Mouse (Mus musculus) layer of hippocampus, postnatal 14 days (tissue): Measurements from ENCODE around the gene Tep1. TPM values are rescaled to one million over a fixed set of nuclear protein-coding genes. Genes with fewer than 3 reads are reported as not detected.
"Not testable (repeated sequence)": the region's sequence is repeated elsewhere in the genome, so short reads cannot be mapped to it uniquely, and the experiment has no call there.

Experiments used
- DNase-seq, 2 experiments: peaks; one replicate each; pipeline ENCODE4 v3.0.0; 2021 to 2022; ENCODE audit warnings: low spot score in 2 of 2, mixed read lengths in 1 of 2
- total RNA-seq, 2 experiments: library from RNA; stranded (reverse); gene quantifications; 2 replicates each; pipeline ENCODE4 v1.2.3; 2021

Gene Tep1
- total RNA-seq, 2 experiments from 2014 or later: 2.7 to 6.1 TPM

GRCm38 (mm10) chr14:50870805-50871143 is 414 bp upstream of the Tep1 start:
- DNase-seq: no peak

- DNase-seq: no peak
These were observed 1.7 kb downstream of the Tep1 start for GRCm38 (mm10) chr14:50868656-50869055.

GRCm38 (mm10) chr14:50868211-50868610 is 2.1 kb downstream of the Tep1 start:
- DNase-seq: no peak

GRCm38 (mm10) chr14:50866966-50867365 is 3.4 kb downstream of the Tep1 start:
- DNase-seq: no peak

GRCm38 (mm10) chr14:50865005-50865404 is 5.4 kb downstream of the Tep1 start:
- DNase-seq: not testable (repeated sequence)

- no peak for DNase-seq
These were observed 7.7 kb downstream of the Tep1 start for GRCm38 (mm10) chr14:50862641-50863040.

GRCm38 (mm10) chr14:50855788-50856187 is 14.6 kb downstream of the Tep1 start:
- no peak for DNase-seq

GRCm38 (mm10) chr14:50837236-50837635 is 33.1 kb downstream of the Tep1 start:
- DNase-seq: no peak

- DNase-seq: no peak
These were observed 35.9 kb downstream of the Tep1 start for GRCm38 (mm10) chr14:50834435-50834834.

GRCm38 (mm10) chr14:50833964-50834363 is 36.4 kb downstream of the Tep1 start:
- DNase-seq: no peak

- no peak for DNase-seq
These were observed 40.5 kb downstream of the Tep1 start for GRCm38 (mm10) chr14:50829878-50830277.

GRCm38 (mm10) chr14:50826579-50826978 is 43.8 kb downstream of the Tep1 start:
- DNase-seq: no peak

- DNase-seq: no peak
These were observed 46.1 kb downstream of the Tep1 start for GRCm38 (mm10) chr14:50824219-50824618.

- DNase-seq: no peak
These were observed 47.1 kb downstream of the Tep1 start for GRCm38 (mm10) chr14:50823240-50823639.

- no peak for DNase-seq
These were observed 57.3 kb downstream of the Tep1 start for GRCm38 (mm10) chr14:50813060-50813459.

- DNase-seq: peak; percentile 99 to 100
These were observed 62.8 kb downstream of the Tep1 start, which contains the start of the genes Ccnb1ip1 and Parp2 for GRCm38 (mm10) chr14:50807487-50808072. TSS of gene Ccnb1ip1 (minus strand) at chr14:50807732. TSS of gene Parp2 (plus strand) at chr14:50807841.

GRCm38 (mm10) chr14:50806469-50806868 is 63.9 kb downstream of the Tep1 start:
- not testable (repeated sequence) for DNase-seq

GRCm38 (mm10) chr14:50804683-50805082 is 65.7 kb downstream of the Tep1 start:
- no peak for DNase-seq

GRCm38 (mm10) chr14:50802843-50803562 is 67.4 kb downstream of the Tep1 start:
- no peak for DNase-seq

- no peak for DNase-seq
These were observed 67.9 kb downstream of the Tep1 start for GRCm38 (mm10) chr14:50802441-50802840.

GRCm38 (mm10) chr14:50799502-50800259 is 70.7 kb downstream of the Tep1 start:
- peak; percentile 20 to 68 for DNase-seq

- DNase-seq: no peak
These were observed 71.8 kb downstream of the Tep1 start for GRCm38 (mm10) chr14:50798512-50798911.
